Mouse (Mus musculus): ENCODE measurements around the gene Odaph.

DNA sequence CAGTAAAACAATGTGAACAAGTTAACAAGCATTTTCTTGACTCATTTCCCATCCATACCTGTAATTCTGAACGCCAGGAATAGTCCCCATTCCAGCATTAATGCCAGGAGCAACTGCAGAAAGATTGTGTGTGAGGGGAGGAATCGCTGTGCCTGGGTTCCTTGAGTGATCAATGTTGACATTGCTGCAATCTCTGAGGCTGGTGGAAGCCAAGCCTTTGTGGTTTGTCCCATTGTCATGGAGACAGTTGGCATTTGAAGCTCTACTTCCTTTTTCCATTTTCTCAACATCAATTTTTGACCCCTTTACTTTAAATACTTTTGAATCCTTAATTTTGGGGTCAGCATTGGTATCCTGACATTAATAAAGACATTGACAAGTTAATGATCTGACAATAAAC is 32.7 kb downstream of the Odaph start:
- TF ChIP-seq CTCF (IDR thresholded peaks at IDR 0.05; ENCODE audit: extremely low read depth, insufficient read depth, low read length) (no peak), POLR2A (IDR thresholded peaks at IDR 0.05; ENCODE audit: extremely low read depth, insufficient read depth, low read length) (no peak)
